9 mouse cellular contexts compared by ENCODE assay signal in genomic region chr2:147183521-147183920, GRCm38 (mm10). TPM values are rescaled to one million over a fixed set of nuclear protein-coding genes. Genes with fewer than 3 reads are reported as not detected.
A peak's percentile ranks its signal among the peaks of the same experiment; 100 is the strongest.
DNase-seq lines count a peak whose midpoint lies in the region; ATAC-seq lines count a peak whose summit lies in the region.
"Had no signal": no experiment of that assay in that cellular context is flagged by ENCODE, and none has a peak within 500 bp of the region (broad histone marks: within the 10 kb centered on the region; RNA-seq: fewer than 3 reads in every experiment).

No protein-coding gene starts in this region.

- peaks cover 100% of the 10 kb centered on the region for H3K27me3 ChIP-seq in forebrain, embryonic 10.5 days (ENCODE audit: poor library complexity, severe bottlenecking)
- peaks cover 80% of the 10 kb centered on the region for H3K27me3 ChIP-seq in forebrain, embryonic 16.5 days (replicated peaks; ENCODE audit: control insufficient read depth, insufficient read depth, low read length)
- peaks cover 93% of the 10 kb centered on the region for H3K27me3 ChIP-seq in megakaryocyte, embryonic 14.5 days (replicated peaks)
- peaks cover 96% of the 10 kb centered on the region for H3K27me3 ChIP-seq in liver, embryonic 11.5 days (replicated peaks; ENCODE audit: control insufficient read depth, insufficient read depth, low read length)
- peaks cover 91% of the 10 kb centered on the region for H3K27me3 ChIP-seq in stomach, embryonic 16.5 days (ENCODE audit: control insufficient read depth, insufficient read depth, low read length)
- peaks cover 97% of the 10 kb centered on the region for H3K27me3 ChIP-seq in kidney, embryonic 16.5 days (ENCODE audit: insufficient read depth, low read length)

- peak overlapping the region; percentile 44 for H3K4me3 ChIP-seq in forebrain, embryonic 10.5 days
- no peak overlapping the region for H3K4me3 ChIP-seq in forebrain, embryonic 16.5 days (replicated peaks; ENCODE audit: low read length)
- H3K4me3 ChIP-seq in megakaryocyte, embryonic 14.5 days (replicated peaks), result peak overlapping the region; percentile 88
- peak overlapping the region; percentile 24; the same call in 1 of the 2 replicates for H3K4me3 ChIP-seq in liver, embryonic 11.5 days (ENCODE audit: low read depth, low read length)
- peak overlapping the region; percentile 36 for H3K4me3 ChIP-seq in stomach, embryonic 16.5 days (replicated peaks; ENCODE audit: low read length)
- no peak overlapping the region for H3K4me3 ChIP-seq in kidney, embryonic 16.5 days (ENCODE audit: low read length)

- no peaks in the 10 kb centered on the region for H3K36me3 ChIP-seq in forebrain, embryonic 10.5 days (replicated peaks)
- no peaks in the 10 kb centered on the region for H3K36me3 ChIP-seq in forebrain, embryonic 16.5 days (ENCODE audit: control insufficient read depth, insufficient read depth)
- no peaks in the 10 kb centered on the region for H3K36me3 ChIP-seq in megakaryocyte, embryonic 14.5 days (replicated peaks; ENCODE audit: low read length)
- no peaks in the 10 kb centered on the region for H3K36me3 ChIP-seq in liver, embryonic 11.5 days (ENCODE audit: control insufficient read depth, insufficient read depth, low read length)
- H3K36me3 ChIP-seq in stomach, embryonic 16.5 days (ENCODE audit: control insufficient read depth, insufficient read depth, low read length), result no peaks in the 10 kb centered on the region
- no peaks in the 10 kb centered on the region for H3K36me3 ChIP-seq in kidney, embryonic 16.5 days (ENCODE audit: insufficient read depth, low read length)

- H3K4me1 ChIP-seq in forebrain, embryonic 10.5 days, result peaks cover 57% of the 10 kb centered on the region
- peaks cover 29% of the 10 kb centered on the region for H3K4me1 ChIP-seq in forebrain, embryonic 16.5 days (replicated peaks; ENCODE audit: control insufficient read depth, insufficient read depth, low read length)
- peaks cover 57% of the 10 kb centered on the region for H3K4me1 ChIP-seq in megakaryocyte, embryonic 14.5 days
- peaks cover 4% of the 10 kb centered on the region for H3K4me1 ChIP-seq in liver, embryonic 11.5 days (replicated peaks; ENCODE audit: control insufficient read depth, insufficient read depth, low read length)
- H3K4me1 ChIP-seq in stomach, embryonic 16.5 days (ENCODE audit: control insufficient read depth, insufficient read depth, low read length), result peaks cover 13% of the 10 kb centered on the region; the same call in 1 of the 2 replicates
- peaks cover 11% of the 10 kb centered on the region; the same call in 1 of the 2 replicates for H3K4me1 ChIP-seq in kidney, embryonic 16.5 days (ENCODE audit: insufficient read depth, low read length)

- ATAC-seq in forebrain, embryonic 16.5 days, result no peak
- no peak for ATAC-seq in megakaryocyte, adult 5-6 weeks (ENCODE audit: poor library complexity, severe bottlenecking)
- no peak for ATAC-seq in liver, embryonic 11.5 days (replicated peaks; ENCODE audit: low FRiP score)
- no peak for ATAC-seq in stomach, embryonic 16.5 days (ENCODE audit: insufficient read depth, low FRiP score)
- ATAC-seq in kidney, embryonic 16.5 days (ENCODE audit: low FRiP score, low TSS enrichment), result no peak

- H3K9me3 ChIP-seq in forebrain, embryonic 10.5 days, result no peaks in the 10 kb centered on the region
- no peaks in the 10 kb centered on the region for H3K9me3 ChIP-seq in forebrain, embryonic 16.5 days (ENCODE audit: control insufficient read depth, low read length)
- 0 out of 2 replicates have a peak, but pooled peaks cover 5% of the 10 kb centered on the region for H3K9me3 ChIP-seq in megakaryocyte, embryonic 14.5 days
- no peaks in the 10 kb centered on the region for H3K9me3 ChIP-seq in liver, embryonic 11.5 days (ENCODE audit: control insufficient read depth, low read length)
- H3K9me3 ChIP-seq in stomach, embryonic 16.5 days (replicated peaks; ENCODE audit: control insufficient read depth, low read length), result no peaks in the 10 kb centered on the region
- H3K9me3 ChIP-seq in kidney, embryonic 16.5 days (ENCODE audit: low read length), result no peaks in the 10 kb centered on the region

- H3K9ac ChIP-seq in forebrain, embryonic 16.5 days (replicated peaks; ENCODE audit: low read depth, low read length), result no peak overlapping the region
- no peak overlapping the region for H3K9ac ChIP-seq in liver, embryonic 11.5 days (ENCODE audit: low read depth, low read length)
- no peak overlapping the region for H3K9ac ChIP-seq in stomach, embryonic 16.5 days (ENCODE audit: low read length)
- H3K9ac ChIP-seq in kidney, embryonic 16.5 days (replicated peaks; ENCODE audit: low read length), result no peak overlapping the region

- peak overlapping the region; percentile 74; the same call in 1 of the 2 replicates for H3K27ac ChIP-seq in forebrain, embryonic 10.5 days
- no peak overlapping the region for H3K27ac ChIP-seq in forebrain, embryonic 16.5 days (ENCODE audit: low read length)
- no peak overlapping the region for H3K27ac ChIP-seq in liver, embryonic 11.5 days (ENCODE audit: low read depth, low read length)
- H3K27ac ChIP-seq in stomach, embryonic 16.5 days (ENCODE audit: low read length), result no peak overlapping the region
- no peak overlapping the region for H3K27ac ChIP-seq in kidney, embryonic 16.5 days (ENCODE audit: low read length)
- H3K27ac ChIP-seq: macrophage had no signal

- no peak for DNase-seq in forebrain, embryonic 10.5 days (ENCODE audit: extremely low spot score, low spot score)
- DNase-seq in liver, embryonic 11.5 days (ENCODE audit: low spot score), result no peak
- DNase-seq in gastrocnemius, postnatal 25 days, result no peak

- WGBS in forebrain, embryonic 10.5 days, result 1% methylated on average over 12 of the region's 12 CpGs
- WGBS in forebrain, embryonic 16.5 days, result 5% methylated on average over 12 of the region's 12 CpGs
- WGBS in liver, embryonic 11.5 days, result 1% methylated on average over 12 of the region's 12 CpGs
- WGBS in stomach, embryonic 16.5 days, result 3% methylated on average over 12 of the region's 12 CpGs
- 4% methylated on average over 12 of the region's 12 CpGs for WGBS in kidney, embryonic 16.5 days

- no peak overlapping the region for H3K4me2 ChIP-seq in forebrain, embryonic 16.5 days (ENCODE audit: low read length)
- no peak overlapping the region for H3K4me2 ChIP-seq in liver, embryonic 11.5 days
- peak overlapping the region; percentile 46 for H3K4me2 ChIP-seq in stomach, embryonic 16.5 days (ENCODE audit: low read depth, low read length)
- H3K4me2 ChIP-seq in kidney, embryonic 16.5 days (replicated peaks; ENCODE audit: low read depth, low read length), result no peak overlapping the region

RNA-seq across cellular contexts. Expression of gene Nkx2-2, which starts 10.5 kb away (rescaled TPM):
- polyA plus RNA-seq in forebrain, embryonic 10.5 days (2016; fragmentation: Nextera tagmentation; extraction: Ambion mirVana), result 2.8 and 4.1 TPM in 2 replicates
- 1.2 and 1.4 TPM in 2 replicates for polyA plus RNA-seq in forebrain, embryonic 16.5 days (2015; fragmentation: Nextera tagmentation; extraction: Ambion mirVana)
- not detected in 2 replicates for polyA plus RNA-seq in megakaryocyte, embryonic 14.5 days (2012; ENCODE audit: insufficient read depth, low replicate concordance)
- total RNA-seq in megakaryocyte, adult 5-6 weeks (2015), result not detected in 2 replicates
- total RNA-seq in megakaryocyte, adult 5-6 weeks (2017), result not detected in 2 replicates
- 0.12 and 0.26 TPM in 2 replicates for polyA plus RNA-seq in liver, embryonic 11.5 days (2014; fragmentation: Nextera tagmentation; extraction: Ambion mirVana)
- 1.0 and 1.5 TPM in 2 replicates for polyA plus RNA-seq in stomach, embryonic 16.5 days (2015; fragmentation: Nextera tagmentation; extraction: Ambion mirVana)
- polyA plus RNA-seq in kidney, embryonic 16.5 days (2015; fragmentation: Nextera tagmentation; extraction: Ambion mirVana), result not detected in 2 replicates
- not detected for total RNA-seq in gastrocnemius, postnatal 25 days (2021)
- polyA plus RNA-seq: macrophage had no signal

Comparison
In these comparisons a context has a peak if more than half of its experiments do, and no peak if none do; other contexts are left out.
1. H3K4me3 ChIP-seq: peak in forebrain, embryonic 10.5 days (single experiment), megakaryocyte, embryonic 14.5 days (single experiment), liver, embryonic 11.5 days (single experiment) and stomach, embryonic 16.5 days (single experiment); none in forebrain, embryonic 16.5 days (single experiment) and kidney, embryonic 16.5 days (single experiment).